Mouse (Mus musculus): ENCODE data around the gene Pip4k2a. TPM values are rescaled to one million over a fixed set of nuclear protein-coding genes. Genes with fewer than 3 reads are reported as not detected.
A peak's percentile ranks its signal among the peaks of the same experiment; 100 is the strongest.

Gene Pip4k2a
- polyA plus RNA-seq, 1 experiment from 2014 or later: 6.6 TPM

- H3K9me3 ChIP-seq: no peaks in the 10 kb centered on the region
- no peak overlapping the region for H3K9ac ChIP-seq
- ATAC-seq (ENCODE audit: extremely low read depth, insufficient number of reproducible peaks, low FRiP score, low TSS enrichment): no peak
- WGBS: 67% methylated on average over 4 of the region's 4 CpGs
- H3K27me3 ChIP-seq (replicated peaks): no peaks in the 10 kb centered on the region
- no peak overlapping the region for H3K4me3 ChIP-seq
- peaks cover 51% of the 10 kb centered on the region for H3K4me1 ChIP-seq
- no peak overlapping the region for H3K27ac ChIP-seq (replicated peaks)
- no peak overlapping the region for H3K4me2 ChIP-seq
- H3K36me3 ChIP-seq: no peaks in the 10 kb centered on the region
Measured at GRCm38 (mm10) chr2:18954422-18954821, 43.5 kb downstream of the Pip4k2a start.

- whole genome bisulfite sequencing: 47% methylated on average over 7 of the region's 7 CpGs
- Histone ChIP-seq H3K27me3 (replicated peaks) (no peaks in the 10 kb centered on the region), H3K4me3 (no peak overlapping the region), H3K27ac (replicated peaks) (no peak overlapping the region), H3K36me3 (no peaks in the 10 kb centered on the region), H3K4me2 (0 out of 2 replicates have a peak overlapping the region, but pooled peaks have one; percentile 27), H3K9ac (no peak overlapping the region), H3K4me1 (peaks cover 45% of the 10 kb centered on the region), H3K9me3 (no peaks in the 10 kb centered on the region)
- ATAC-seq (ENCODE audit: extremely low read depth, insufficient number of reproducible peaks, low FRiP score, low TSS enrichment): no peak
Measured at GRCm38 (mm10) chr2:18952102-18952673, 45.7 kb downstream of the Pip4k2a start.

DNA sequence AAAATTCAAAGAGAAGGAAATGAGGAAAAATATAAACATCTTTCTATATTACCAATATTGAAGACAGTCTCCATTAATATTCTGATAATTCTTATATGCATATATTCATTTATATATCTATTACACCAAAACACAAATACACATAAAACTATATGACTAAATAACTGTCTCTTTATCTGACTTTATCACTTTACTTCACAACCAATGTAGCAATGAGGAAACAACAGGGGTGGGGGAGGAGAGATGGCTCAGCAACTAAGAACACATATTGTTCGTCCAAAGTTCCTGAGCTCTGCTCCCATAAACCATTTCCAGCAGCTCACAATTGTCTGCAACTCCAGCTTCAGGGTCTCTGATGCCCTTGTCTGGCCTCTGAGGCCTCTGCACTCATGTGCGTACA lies 47.2 kb downstream of the Pip4k2a start:
- Histone ChIP-seq H3K36me3 (no peaks in the 10 kb centered on the region), H3K4me3 (no peak overlapping the region), H3K4me1 (peaks cover 41% of the 10 kb centered on the region), H3K27me3 (replicated peaks) (no peaks in the 10 kb centered on the region), H3K9me3 (no peaks in the 10 kb centered on the region), H3K4me2 (no peak overlapping the region), H3K9ac (no peak overlapping the region), H3K27ac (replicated peaks) (no peak overlapping the region)
- no peak for ATAC-seq (ENCODE audit: extremely low read depth, insufficient number of reproducible peaks, low FRiP score, low TSS enrichment)
- WGBS: 72% methylated on average over 2 of the region's 2 CpGs

DNA sequence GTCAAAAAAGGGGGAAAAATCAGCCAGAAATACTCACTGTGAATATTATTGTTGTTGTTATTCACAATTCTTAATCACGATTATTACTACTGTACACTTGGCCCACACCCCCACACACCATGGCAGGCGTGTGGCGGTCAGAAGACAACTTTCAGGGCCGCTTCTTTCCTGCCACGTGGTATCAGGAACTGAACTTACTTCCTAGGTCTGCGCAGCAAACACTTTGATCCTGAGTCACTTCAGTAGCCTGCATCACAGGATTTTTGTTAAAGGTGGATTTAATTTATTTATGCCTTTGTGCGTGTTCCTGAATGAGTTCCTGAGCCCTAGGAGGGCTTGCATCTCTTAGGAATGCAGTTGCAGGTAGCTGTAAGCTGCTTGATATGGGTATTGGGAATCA lies 49.2 kb downstream of the Pip4k2a start:
- WGBS: 82% methylated on average over 7 of the region's 7 CpGs
- H3K4me1 ChIP-seq: peaks cover 39% of the 10 kb centered on the region
- H3K9me3 ChIP-seq: no peaks in the 10 kb centered on the region
- H3K27ac ChIP-seq (replicated peaks): no peak overlapping the region
- H3K36me3 ChIP-seq: no peaks in the 10 kb centered on the region
- H3K4me2 ChIP-seq: no peak overlapping the region
- ATAC-seq (ENCODE audit: extremely low read depth, insufficient number of reproducible peaks, low FRiP score, low TSS enrichment): no peak
- H3K27me3 ChIP-seq (replicated peaks): no peaks in the 10 kb centered on the region
- no peak overlapping the region for H3K9ac ChIP-seq
- no peak overlapping the region for H3K4me3 ChIP-seq

GRCm38 (mm10) chr2:18947669-18948459 lies 50.1 kb downstream of the Pip4k2a start:
- no peaks in the 10 kb centered on the region for H3K36me3 ChIP-seq
- no peak overlapping the region for H3K4me3 ChIP-seq
- no peaks in the 10 kb centered on the region for H3K27me3 ChIP-seq (replicated peaks)
- H3K9ac ChIP-seq: no peak overlapping the region
- no peak for ATAC-seq (ENCODE audit: extremely low read depth, insufficient number of reproducible peaks, low FRiP score, low TSS enrichment)
- 0 out of 2 replicates have a peak overlapping the region, but pooled peaks have one; percentile 3 for H3K4me2 ChIP-seq
- H3K27ac ChIP-seq (replicated peaks): peak overlapping the region; percentile 42; the same call in 1 of the 2 replicates
- WGBS: 36% methylated on average over 7 of the region's 7 CpGs
- peaks cover 46% of the 10 kb centered on the region for H3K4me1 ChIP-seq
- H3K9me3 ChIP-seq: no peaks in the 10 kb centered on the region

- Histone ChIP-seq H3K9ac (no peak overlapping the region), H3K4me3 (no peak overlapping the region), H3K36me3 (no peaks in the 10 kb centered on the region), H3K4me1 (peaks cover 48% of the 10 kb centered on the region), H3K9me3 (no peaks in the 10 kb centered on the region), H3K27ac (replicated peaks) (no peak overlapping the region), H3K27me3 (replicated peaks) (no peaks in the 10 kb centered on the region), H3K4me2 (no peak overlapping the region)
- WGBS: 57% methylated on average over 1 of the region's 1 CpGs
- no peak for ATAC-seq (ENCODE audit: extremely low read depth, insufficient number of reproducible peaks, low FRiP score, low TSS enrichment)
Measured at GRCm38 (mm10) chr2:18945438-18945837, 52.5 kb downstream of the Pip4k2a start.

DNA sequence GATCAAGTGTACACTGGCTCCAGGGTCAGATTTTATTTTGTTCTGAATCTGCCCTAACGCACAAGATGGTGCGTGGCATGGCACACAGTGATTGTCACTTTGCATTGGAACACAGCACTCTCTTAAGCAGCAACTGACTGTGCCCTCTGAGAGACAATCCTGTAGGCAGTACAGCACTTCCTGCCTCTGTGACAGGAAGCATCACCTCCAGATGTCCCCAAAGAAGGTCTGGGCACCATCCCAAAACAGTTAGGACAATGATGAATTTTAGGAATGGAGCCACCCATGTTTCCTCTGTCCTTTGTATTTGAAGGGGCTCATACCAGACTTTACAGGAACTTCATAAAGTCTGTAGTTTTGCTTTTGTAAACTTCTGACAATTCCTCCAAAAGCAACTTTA lies 54.0 kb downstream of the Pip4k2a start:
- no peak overlapping the region for H3K9ac ChIP-seq
- H3K4me1 ChIP-seq: peaks cover 57% of the 10 kb centered on the region
- no peak overlapping the region for H3K4me3 ChIP-seq
- no peaks in the 10 kb centered on the region for H3K27me3 ChIP-seq (replicated peaks)
- 82% methylated on average over 2 of the region's 2 CpGs for WGBS
- H3K36me3 ChIP-seq: no peaks in the 10 kb centered on the region
- no peak for ATAC-seq (ENCODE audit: extremely low read depth, insufficient number of reproducible peaks, low FRiP score, low TSS enrichment)
- H3K27ac ChIP-seq (replicated peaks): peak overlapping the region; percentile 21
- H3K4me2 ChIP-seq: no peak overlapping the region
- no peaks in the 10 kb centered on the region for H3K9me3 ChIP-seq

- WGBS: 37% methylated on average over 4 of the region's 4 CpGs
- Histone ChIP-seq H3K9me3 (no peaks in the 10 kb centered on the region), H3K4me3 (no peak overlapping the region), H3K4me2 (no peak overlapping the region), H3K4me1 (peaks cover 62% of the 10 kb centered on the region), H3K27me3 (replicated peaks) (no peaks in the 10 kb centered on the region), H3K9ac (no peak overlapping the region), H3K27ac (replicated peaks) (peak overlapping the region; percentile 21; the same call in 1 of the 2 replicates), H3K36me3 (no peaks in the 10 kb centered on the region)
- ATAC-seq (ENCODE audit: extremely low read depth, insufficient number of reproducible peaks, low FRiP score, low TSS enrichment): no peak
Measured at GRCm38 (mm10) chr2:18943366-18943765, 54.6 kb downstream of the Pip4k2a start.

- Histone ChIP-seq H3K4me1 (peaks cover 68% of the 10 kb centered on the region), H3K27me3 (replicated peaks) (no peaks in the 10 kb centered on the region), H3K4me2 (peak overlapping the region; percentile 44), H3K4me3 (no peak overlapping the region), H3K27ac (replicated peaks) (peak overlapping the region; percentile 55), H3K36me3 (no peaks in the 10 kb centered on the region), H3K9ac (peak overlapping the region; percentile 12; the same call in 1 of the 2 replicates), H3K9me3 (no peaks in the 10 kb centered on the region)
- no peak for ATAC-seq (ENCODE audit: extremely low read depth, insufficient number of reproducible peaks, low FRiP score, low TSS enrichment)
- whole genome bisulfite sequencing: 20% methylated on average over 12 of the region's 12 CpGs
Measured at GRCm38 (mm10) chr2:18940693-18941270, 57.1 kb downstream of the Pip4k2a start.

GRCm38 (mm10) chr2:18938923-18939329 lies 59.0 kb downstream of the Pip4k2a start:
- no peak overlapping the region for H3K4me2 ChIP-seq
- H3K4me3 ChIP-seq: no peak overlapping the region
- no peaks in the 10 kb centered on the region for H3K27me3 ChIP-seq (replicated peaks)
- no peak for ATAC-seq (ENCODE audit: extremely low read depth, insufficient number of reproducible peaks, low FRiP score, low TSS enrichment)
- H3K27ac ChIP-seq (replicated peaks): no peak overlapping the region
- H3K9ac ChIP-seq: no peak overlapping the region
- H3K9me3 ChIP-seq: no peaks in the 10 kb centered on the region
- peaks cover 74% of the 10 kb centered on the region for H3K4me1 ChIP-seq
- H3K36me3 ChIP-seq: no peaks in the 10 kb centered on the region
- 27% methylated on average over 8 of the region's 8 CpGs for WGBS

DNA sequence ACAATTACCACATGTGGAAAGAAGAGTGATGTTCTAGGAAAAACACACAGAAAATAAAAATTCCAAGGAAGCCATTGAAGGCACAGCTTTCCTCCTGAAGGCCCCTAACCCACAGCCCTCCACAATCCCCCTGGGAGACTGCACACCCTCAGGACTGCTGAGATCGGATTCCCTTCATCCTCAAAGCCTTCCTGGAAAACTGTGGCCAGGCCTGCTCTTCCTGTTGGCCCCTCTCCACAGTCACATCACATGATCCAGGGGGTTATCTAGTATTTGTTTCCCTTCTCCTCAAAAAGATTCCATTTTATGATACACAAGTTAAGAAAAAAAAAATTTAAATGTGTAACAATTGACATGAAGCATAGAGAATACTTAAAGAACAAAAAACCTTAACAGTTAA lies 59.7 kb downstream of the Pip4k2a start:
- Histone ChIP-seq H3K27ac (replicated peaks) (peak overlapping the region; percentile 29; the same call in 1 of the 2 replicates), H3K4me1 (peaks cover 68% of the 10 kb centered on the region), H3K4me2 (no peak overlapping the region), H3K4me3 (no peak overlapping the region), H3K27me3 (replicated peaks) (no peaks in the 10 kb centered on the region), H3K36me3 (no peaks in the 10 kb centered on the region), H3K9ac (no peak overlapping the region), H3K9me3 (no peaks in the 10 kb centered on the region)
- 44% methylated on average over 1 of the region's 1 CpGs for WGBS
- no peak for ATAC-seq (ENCODE audit: extremely low read depth, insufficient number of reproducible peaks, low FRiP score, low TSS enrichment)

Measured in heart, embryonic 13.5 days (tissue).